Mouse (Mus musculus) 416B (cell line): Measurements from ENCODE around the gene Myh1.

Source experiments
- DNase-seq: peaks from one replicate; pipeline ENCODE4 v3.0.0; 2011; ENCODE audit warnings: low read depth

Myh1 gene

DNA sequence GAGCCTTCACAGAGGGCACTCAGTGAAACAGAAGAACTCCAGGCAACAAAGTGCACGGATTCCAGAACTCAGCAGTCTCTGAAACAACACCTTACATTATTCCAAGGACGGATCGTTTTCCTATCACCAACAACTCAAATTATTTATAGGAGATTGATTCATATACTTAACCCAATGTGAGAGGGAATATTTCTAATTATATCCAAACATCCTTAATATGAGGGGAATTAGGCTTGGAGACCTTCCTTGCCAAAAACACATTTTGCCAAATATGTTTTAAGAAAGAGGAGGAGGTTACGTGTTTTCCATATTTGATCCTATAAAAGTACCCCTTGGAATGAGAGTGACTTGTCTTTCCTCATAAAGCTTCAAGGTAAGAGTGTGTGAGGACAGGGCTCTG lies at the start of gene Myh1:
Gene Myh1, plus strand, starts transcription at position 301 of the 400 bp plus-strand sequence.
- DNase-seq, result no peak

DNA sequence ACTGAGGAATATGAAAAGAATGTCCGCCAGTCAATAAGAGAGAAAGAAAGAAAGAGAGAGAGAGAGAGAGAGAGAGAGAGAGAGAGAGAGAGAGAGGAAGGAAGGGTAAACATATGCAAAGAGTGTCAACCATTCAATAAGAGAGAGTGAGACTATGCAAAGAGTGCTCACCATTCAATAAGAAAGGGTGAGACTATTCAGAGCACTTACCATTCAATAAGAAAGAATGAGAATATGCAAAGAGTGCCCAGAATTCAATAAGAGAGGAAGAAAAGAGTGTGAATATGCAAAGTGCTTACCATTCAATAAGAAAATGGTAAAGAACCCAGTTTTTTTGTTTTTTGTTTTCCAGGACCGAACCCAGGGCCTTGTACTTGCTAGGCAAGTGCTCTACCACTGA lies 49.6 kb upstream of the Myh1 start:
- DNase-seq, result no peak

DNA sequence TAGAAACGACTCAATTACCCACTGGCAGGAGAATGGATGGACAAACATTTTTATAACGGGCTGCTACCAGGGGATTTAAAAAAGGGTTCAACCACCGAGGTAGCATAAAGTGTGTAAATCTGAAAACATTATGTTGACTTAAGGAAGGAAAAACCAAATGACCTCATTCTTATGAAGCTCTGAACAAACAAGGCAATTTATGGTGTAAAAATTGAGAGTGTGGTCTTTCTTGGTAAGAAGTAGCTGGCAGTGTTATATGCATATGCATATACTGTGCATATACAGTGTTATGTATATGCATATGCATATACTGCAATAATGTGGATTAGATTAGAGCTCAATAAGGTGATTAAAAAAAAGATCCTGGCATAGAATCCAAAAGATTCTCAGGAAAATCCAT lies 48.7 kb upstream of the Myh1 start:
- no peak for DNase-seq

DNA sequence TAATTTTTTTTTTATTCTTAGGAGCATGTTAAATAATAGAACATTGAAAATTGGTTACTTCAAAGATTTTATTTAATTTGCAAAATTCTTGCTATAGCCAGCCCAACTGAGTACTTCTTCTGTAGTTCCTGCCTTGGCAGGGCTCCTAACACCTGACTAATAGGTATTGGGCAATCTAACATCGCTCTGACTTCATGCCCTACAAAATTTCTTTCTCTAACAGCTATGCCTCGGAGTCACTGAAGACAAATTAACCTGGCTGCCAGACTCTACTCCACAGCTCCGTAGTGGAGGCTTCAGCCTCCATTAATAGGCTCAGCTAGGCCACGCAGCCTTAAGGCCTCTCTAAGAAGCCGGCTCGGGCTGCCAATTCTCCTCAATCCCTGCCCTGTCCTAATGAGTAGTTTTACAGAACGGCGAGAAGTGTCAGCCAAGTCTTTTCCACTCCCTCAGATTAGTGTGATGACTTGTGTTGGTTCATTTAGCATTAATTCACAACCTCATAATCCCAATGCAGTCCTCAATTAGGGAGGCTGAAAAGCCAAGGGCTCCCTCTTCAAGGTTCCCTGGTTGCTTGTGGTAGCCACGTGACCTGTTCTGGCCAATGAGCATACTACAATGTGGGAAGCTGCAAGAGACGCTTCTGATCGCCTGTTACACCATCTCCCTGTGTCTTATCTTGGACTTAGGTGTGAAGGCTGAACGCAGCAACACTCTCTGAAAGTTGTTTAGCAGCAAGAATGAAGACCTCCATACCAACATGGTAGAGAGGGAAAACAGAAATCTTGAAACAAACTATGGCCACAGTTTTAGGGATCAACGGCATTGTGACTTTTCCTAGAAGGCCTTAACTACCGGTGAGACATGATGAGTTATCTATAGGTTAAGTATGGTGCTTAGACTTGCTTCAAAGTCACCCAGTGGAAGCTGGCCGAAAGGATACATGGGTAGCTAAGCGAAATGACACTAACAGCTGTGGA lies 47.9 kb upstream of the Myh1 start:
- no peak for DNase-seq

- DNase-seq, result no peak
Observed at GRCm38 (mm10) chr11:67153123-67153522, 46.7 kb upstream of the Myh1 start.

DNA sequence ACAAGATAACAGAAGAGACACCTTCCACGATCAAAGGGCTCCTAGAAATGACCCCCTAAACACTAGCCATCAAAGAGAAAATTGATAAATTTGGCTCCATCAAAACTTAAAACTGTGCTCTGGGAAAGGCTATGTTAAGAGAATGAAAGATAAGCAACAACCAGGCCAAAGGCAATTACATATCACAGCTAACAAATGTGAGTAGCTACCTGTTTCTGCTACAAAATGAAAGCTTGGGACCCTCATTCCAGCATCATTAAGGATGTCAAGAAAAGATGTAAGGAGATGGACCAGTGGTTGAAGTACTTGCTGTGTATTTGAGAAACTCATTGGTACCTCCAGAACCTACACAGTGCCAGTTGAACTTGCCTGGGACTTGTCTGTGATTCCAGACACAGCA lies 46.0 kb upstream of the Myh1 start:
- no peak for DNase-seq

DNA sequence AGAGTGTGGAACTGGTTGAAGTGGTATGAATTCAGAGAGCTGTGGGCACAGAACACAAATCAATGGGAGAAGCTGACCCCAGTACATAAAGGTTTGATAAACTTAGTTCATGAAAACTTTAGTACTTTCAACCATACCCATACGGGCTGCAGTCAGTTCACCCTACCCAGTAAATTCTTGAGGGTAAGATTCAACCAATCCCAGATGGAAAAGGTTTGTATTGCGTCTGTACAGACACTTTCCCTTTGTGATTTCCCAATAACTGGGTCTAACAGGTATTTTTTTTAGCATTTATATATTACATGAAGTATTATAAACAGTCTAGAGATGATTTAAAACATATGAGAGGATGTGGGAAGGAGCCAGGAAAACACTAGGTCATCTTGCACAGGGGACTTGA lies 44.2 kb upstream of the Myh1 start:
- DNase-seq, result no peak

GRCm38 (mm10) chr11:67160131-67160530 lies 39.7 kb upstream of the Myh1 start:
- DNase-seq, result no peak

DNA sequence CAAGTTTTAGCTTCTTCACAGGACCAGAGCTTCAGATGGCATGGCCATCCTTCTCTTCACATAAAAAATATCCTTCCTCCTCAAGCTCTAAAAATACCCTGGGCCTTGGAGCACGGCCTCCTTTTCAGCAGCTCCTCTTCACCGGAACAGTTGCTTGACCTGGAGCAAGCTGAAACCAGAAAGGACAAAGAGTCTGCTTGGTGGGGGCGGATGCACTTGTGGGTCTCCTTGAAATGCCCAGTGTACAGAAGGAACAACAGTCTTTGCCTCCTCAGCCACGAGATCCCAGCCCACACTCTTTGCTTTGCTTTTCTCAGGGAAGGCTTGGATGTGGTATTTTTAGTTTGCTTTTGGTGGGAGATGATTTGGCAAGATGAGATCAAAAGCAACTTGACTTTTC lies 36.2 kb upstream of the Myh1 start:
- DNase-seq, result no peak

DNA sequence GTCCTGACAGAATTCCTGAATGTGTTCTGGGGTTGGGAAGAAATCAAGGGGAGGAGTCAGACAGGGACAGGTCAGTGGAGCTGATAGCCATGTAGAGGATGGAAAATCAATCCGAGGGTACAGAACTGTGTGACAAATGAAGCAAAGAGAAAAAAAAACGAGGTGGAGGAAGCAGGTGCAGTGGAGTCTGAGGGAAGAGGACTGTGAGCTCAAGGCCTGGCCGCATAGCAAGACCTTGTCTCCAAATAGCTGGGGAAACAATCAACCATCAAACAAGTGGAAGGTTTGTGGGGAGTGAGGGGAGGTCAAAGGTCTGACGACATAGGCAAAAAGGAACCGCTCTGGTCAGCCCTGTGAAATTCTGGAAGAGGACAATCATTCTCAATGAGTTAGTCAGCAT lies 35.0 kb upstream of the Myh1 start:
- no peak for DNase-seq

DNA sequence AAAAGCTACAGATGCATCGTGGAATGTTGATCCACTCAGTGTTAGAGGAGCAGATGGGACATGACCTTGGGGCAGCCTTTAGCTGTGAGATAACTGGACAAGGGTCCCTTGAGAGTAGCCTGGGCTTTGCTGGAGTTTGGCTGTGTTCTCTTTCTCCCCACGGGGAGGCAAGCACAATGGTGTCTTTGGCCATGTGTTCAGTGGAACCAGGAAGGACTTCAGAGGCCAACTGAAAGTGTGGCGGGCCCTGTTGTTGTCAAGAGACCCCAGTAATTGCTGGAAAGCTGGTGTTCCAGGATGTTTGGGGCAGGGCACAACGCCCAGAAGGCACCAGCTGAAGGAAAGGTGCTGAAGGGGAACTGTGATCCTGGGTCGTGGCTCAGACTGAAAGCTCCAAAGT lies 30.6 kb upstream of the Myh1 start:
- no peak for DNase-seq

DNA sequence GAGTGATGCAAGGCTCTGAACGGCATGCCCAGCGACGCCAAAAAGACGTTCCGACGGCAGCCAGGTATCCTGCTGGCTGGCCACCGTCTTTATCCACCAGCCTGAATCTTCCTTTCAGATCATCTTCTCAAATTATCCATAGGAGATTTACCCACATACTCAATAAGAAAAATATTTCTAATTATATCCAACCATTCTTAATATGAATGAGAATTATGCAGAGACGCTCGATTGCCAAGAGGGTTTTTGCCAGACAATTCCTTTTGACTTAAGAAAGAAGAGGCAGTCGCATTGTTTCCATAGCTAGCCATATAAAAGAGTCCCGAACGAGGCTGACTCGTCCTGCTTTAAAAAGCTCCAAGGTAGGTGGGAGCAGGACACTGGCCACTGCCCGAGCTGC lies 29.1 kb upstream of the Myh1 start, which contains the start of gene Myh2:
Gene Myh2, plus strand, starts transcription at position 301 of the 400 bp plus-strand sequence.
- no peak for DNase-seq

DNA sequence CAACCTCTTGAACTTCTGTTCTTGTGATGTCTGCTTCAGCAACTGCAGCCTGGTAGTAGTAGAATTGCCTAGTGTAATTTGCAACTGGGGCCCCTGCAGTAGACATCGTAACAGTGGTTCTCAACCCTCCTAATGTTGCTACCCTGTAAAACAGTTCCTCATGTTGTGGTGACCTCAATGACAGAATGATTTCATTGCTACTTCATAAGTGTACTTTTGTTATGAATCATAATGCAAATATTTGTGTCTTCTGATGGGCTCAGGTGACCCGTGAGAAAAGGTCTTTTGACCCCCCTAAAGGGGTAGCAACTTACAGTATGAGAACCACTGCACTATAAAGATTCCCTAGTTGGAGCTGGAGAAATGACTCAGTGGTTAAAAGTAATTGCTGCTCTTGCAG lies 27.4 kb upstream of the Myh1 start:
- DNase-seq, result no peak

GRCm38 (mm10) chr11:67176376-67176775 lies 23.5 kb upstream of the Myh1 start:
- DNase-seq, result no peak

- DNase-seq, result no peak
Observed at GRCm38 (mm10) chr11:67190316-67190715, 9.5 kb upstream of the Myh1 start.

GRCm38 (mm10) chr11:67190814-67191213 lies 9.0 kb upstream of the Myh1 start:
- DNase-seq, result no peak

GRCm38 (mm10) chr11:67191496-67191895 lies 8.4 kb upstream of the Myh1 start:
- no peak for DNase-seq

DNA sequence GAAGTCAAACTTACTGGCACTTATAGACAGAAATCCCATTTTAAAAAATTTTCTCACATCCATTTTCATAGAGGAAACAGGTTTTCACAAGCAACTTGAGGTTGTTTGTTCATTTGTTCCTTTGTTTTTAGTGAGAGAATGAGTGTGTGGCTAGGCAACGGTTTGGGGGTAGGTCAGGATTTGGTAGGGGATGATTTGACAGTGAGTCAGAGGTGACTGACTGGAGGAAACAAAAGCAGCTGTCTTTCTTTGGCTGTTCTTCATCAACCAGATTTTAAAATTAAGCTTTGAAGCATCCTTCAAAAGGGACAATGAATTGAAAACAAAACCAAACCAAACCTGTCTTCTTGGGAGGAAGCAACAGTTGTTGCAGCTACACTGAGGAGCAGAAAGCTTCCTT lies 531 bp upstream of the Myh1 start:
- DNase-seq, result no peak

DNA sequence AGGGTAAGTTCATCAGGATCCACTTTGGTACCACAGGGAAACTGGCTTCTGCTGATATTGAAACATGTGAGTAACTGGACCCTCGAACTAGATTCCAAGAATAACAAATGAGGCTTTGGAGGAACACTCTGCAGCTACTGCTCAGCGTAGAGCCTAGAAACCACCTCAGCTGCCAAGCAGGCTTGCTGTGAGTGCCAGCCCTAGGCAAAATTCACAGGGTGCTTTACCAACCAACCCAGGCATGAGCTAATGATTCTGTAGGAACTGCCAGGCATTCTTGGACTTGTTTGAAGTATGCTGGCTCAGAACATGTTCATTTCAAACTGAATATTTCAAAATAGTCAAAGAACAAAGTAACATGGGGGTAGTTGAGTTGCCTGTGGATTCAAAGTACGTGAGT lies 4.9 kb downstream of the Myh1 start:
- DNase-seq, result no peak

DNA sequence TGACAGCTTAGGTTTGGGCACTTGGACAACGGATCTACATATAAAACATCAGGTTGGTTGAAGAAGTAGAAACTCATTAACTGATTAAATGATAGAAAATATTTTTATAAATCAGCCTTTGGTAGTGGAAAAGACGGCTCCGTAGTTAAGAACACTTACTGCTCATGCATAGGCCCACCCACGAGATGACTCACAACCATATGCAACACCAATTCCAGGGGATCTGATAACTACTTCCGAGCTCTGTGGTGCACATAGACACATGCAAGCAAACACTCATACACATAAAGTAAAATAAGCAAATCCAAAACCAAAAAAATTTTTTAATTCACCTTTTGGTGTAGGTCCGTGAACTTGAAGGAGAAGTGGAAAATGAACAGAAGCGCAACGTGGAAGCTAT lies 22.0 kb downstream of the Myh1 start:
- no peak for DNase-seq

- no peak for DNase-seq
Observed at GRCm38 (mm10) chr11:67224466-67224865, 24.6 kb downstream of the Myh1 start.

DNA sequence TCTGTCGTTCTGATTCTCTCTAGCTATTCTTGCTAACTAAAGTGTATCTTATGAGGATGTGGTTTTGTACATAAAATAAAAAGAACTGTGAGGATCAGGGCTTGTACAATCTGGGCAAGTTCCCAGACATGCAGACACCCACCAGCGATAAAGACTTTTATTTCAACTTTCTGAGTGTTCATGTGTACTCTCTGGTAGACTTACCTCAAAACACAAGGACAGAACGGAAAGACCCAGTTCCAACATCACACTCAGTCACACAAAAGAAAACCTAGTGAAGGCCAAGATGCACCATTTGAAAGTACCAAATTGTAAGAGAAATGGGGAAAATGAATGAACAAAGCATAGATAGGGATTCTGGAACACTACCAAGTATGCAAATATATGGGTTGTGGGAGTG lies 28.9 kb downstream of the Myh1 start:
- no peak for DNase-seq

DNA sequence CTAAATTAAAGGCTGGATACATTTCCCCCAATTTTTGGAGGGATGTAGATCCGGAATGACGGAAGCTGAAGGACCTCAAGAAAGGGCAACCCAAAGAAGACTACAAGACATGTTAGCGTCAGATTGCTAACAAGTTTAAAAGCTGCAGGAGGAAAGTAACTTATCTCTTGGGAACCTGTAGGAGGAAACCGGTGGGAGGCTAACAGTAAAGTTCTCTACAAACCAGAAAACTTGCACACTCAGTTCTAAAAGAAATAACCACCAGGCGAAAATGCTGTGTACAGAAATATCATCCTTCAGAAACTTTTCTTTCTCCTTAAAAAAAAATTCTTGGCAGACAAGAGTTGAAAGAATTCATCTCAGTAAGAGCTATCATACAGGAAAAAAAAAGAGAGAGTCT lies 29.3 kb downstream of the Myh1 start:
- DNase-seq, result no peak

- DNase-seq, result no peak
Observed at GRCm38 (mm10) chr11:67229946-67230345, 30.1 kb downstream of the Myh1 start.
